8 mouse cellular contexts compared by ENCODE assay signal in the genomic region with DNA sequence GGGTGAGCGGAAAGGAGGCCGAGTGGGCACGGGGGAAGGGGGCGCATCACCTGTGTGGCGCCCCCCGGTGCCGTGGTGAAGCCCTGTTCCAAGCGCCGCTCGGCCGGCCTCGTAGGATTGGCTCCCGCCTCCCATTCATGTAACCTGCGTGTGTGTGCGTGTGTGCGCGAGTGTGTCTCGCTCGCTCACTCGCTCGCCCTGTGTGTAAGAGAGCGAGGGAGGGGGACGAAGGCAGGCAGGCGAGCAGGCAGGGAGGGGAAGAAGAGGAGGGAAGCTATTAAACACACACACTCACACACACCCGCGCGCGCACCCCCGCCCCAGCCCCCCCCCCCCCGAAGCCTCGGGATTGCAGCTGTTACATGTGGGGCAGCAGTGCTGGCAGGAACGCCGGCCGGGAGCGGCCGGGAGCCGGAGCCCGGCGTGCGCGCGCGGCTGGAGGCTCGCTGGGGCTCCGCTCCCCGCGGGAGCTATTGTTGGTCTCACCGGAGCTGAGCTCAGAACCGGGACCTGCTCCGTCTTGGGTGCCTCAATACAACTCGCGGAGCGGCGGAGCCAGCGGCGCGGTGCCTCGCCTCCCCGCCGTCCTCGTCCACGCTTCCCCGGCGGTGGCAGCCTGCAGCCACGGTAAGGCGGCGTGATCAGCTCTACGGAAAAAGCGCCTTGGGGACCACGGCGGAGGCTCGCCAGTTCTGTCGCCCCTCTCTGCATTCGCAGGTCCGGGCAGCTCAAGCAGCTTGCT. TPM values are rescaled to one million over a fixed set of nuclear protein-coding genes. Genes with fewer than 3 reads are reported as not detected.
DNase-seq lines count a peak whose midpoint lies in the region; ATAC-seq and TF ChIP-seq lines count a peak whose summit lies in the region.

No protein-coding gene starts in this region.

- peak; percentile 61 for TF ChIP-seq CTCF in forebrain, postnatal 0 days (IDR thresholded peaks at IDR 0.05; ENCODE audit: low read depth)

- no peaks in the 10 kb centered on the region for H3K9me3 ChIP-seq in forebrain, postnatal 0 days (ENCODE audit: low read length)
- no peaks in the 10 kb centered on the region for H3K9me3 ChIP-seq in intestine, embryonic 16.5 days (ENCODE audit: control insufficient read depth, low read length)
- H3K9me3 ChIP-seq in limb, embryonic 10.5 days (replicated peaks) = no peaks in the 10 kb centered on the region
- no peaks in the 10 kb centered on the region; the same call in 1 of the 2 replicates for H3K9me3 ChIP-seq in midbrain, embryonic 16.5 days (replicated peaks; ENCODE audit: control insufficient read depth, low read length, poor library complexity, severe bottlenecking)

- peaks cover 5% of the 10 kb centered on the region; the same call in 1 of the 2 replicates for H3K4me1 ChIP-seq in forebrain, postnatal 0 days (ENCODE audit: insufficient read depth)
- H3K4me1 ChIP-seq in intestine, embryonic 16.5 days (ENCODE audit: control insufficient read depth, insufficient read depth, low read length) = peaks cover 22% of the 10 kb centered on the region
- peaks cover 43% of the 10 kb centered on the region for H3K4me1 ChIP-seq in limb, embryonic 10.5 days
- peaks cover 17% of the 10 kb centered on the region for H3K4me1 ChIP-seq in midbrain, embryonic 16.5 days (ENCODE audit: control insufficient read depth, insufficient read depth, low read length)

- DNase-seq in gastrocnemius, postnatal 10 days = peak; percentile 49
- DNase-seq in gastrocnemius, postnatal 25 days = no peak
- DNase-seq in cerebellum, adult 11-12 months = peak; percentile 7
- peak; percentile 81 for DNase-seq in forebrain, postnatal 0 days
- peak; percentile 77 for DNase-seq in limb, embryonic 10.5 days (ENCODE audit: low spot score)
- DNase-seq in urinary bladder, postnatal 14 days (ENCODE audit: low spot score) = peak; percentile 25

- H3K27me3 ChIP-seq in forebrain, postnatal 0 days (ENCODE audit: insufficient read depth, low read length) = no peaks in the 10 kb centered on the region
- H3K27me3 ChIP-seq in intestine, embryonic 16.5 days (replicated peaks; ENCODE audit: control insufficient read depth, insufficient read depth, low read length) = peaks cover 16% of the 10 kb centered on the region; the same call in 1 of the 2 replicates
- peaks cover 38% of the 10 kb centered on the region for H3K27me3 ChIP-seq in limb, embryonic 10.5 days (ENCODE audit: low read depth, poor library complexity, severe bottlenecking)
- no peaks in the 10 kb centered on the region; the same call in 1 of the 2 replicates for H3K27me3 ChIP-seq in midbrain, embryonic 16.5 days (ENCODE audit: control insufficient read depth, insufficient read depth, low read depth, low read length)

- H3K9ac ChIP-seq in forebrain, postnatal 0 days = peak overlapping the region; percentile 97
- peak overlapping the region; percentile 73 for H3K9ac ChIP-seq in intestine, embryonic 16.5 days (ENCODE audit: low read depth, low read length)
- peak overlapping the region; percentile 97 for H3K9ac ChIP-seq in midbrain, embryonic 16.5 days (ENCODE audit: low read depth, low read length)

- WGBS in forebrain, postnatal 0 days = 2% methylated on average over 64 of the region's 75 CpGs
- WGBS in intestine, embryonic 16.5 days = under 1% methylated on average over 68 of the region's 75 CpGs
- whole genome bisulfite sequencing in limb, embryonic 10.5 days = under 1% methylated on average over 74 of the region's 75 CpGs
- WGBS in midbrain, embryonic 16.5 days = 2% methylated on average over 57 of the region's 75 CpGs

- peak; percentile 59 for ATAC-seq in forebrain, postnatal 0 days
- ATAC-seq in intestine, embryonic 16.5 days = peak; percentile 65
- ATAC-seq in midbrain, embryonic 16.5 days = peak; percentile 76

- peak overlapping the region; percentile 83 for H3K4me3 ChIP-seq in forebrain, postnatal 0 days (ENCODE audit: low read depth, low read length)
- peak overlapping the region; percentile 60 for H3K4me3 ChIP-seq in intestine, embryonic 16.5 days (ENCODE audit: low read length)
- H3K4me3 ChIP-seq in limb, embryonic 10.5 days = peak overlapping the region; percentile 85
- H3K4me3 ChIP-seq in midbrain, embryonic 16.5 days (ENCODE audit: low read depth, low read length) = peak overlapping the region; percentile 85

- H3K4me2 ChIP-seq in forebrain, postnatal 0 days (ENCODE audit: low read depth) = peak overlapping the region; percentile 93
- peak overlapping the region; percentile 96 for H3K4me2 ChIP-seq in intestine, embryonic 16.5 days (ENCODE audit: low read depth, low read length)
- H3K4me2 ChIP-seq in midbrain, embryonic 16.5 days (ENCODE audit: low read length) = peak overlapping the region; percentile 91

- no peaks in the 10 kb centered on the region for H3K36me3 ChIP-seq in forebrain, postnatal 0 days (ENCODE audit: insufficient read depth)
- H3K36me3 ChIP-seq in intestine, embryonic 16.5 days (ENCODE audit: control insufficient read depth, insufficient read depth, low read length) = no peaks in the 10 kb centered on the region
- no peaks in the 10 kb centered on the region for H3K36me3 ChIP-seq in limb, embryonic 10.5 days
- no peaks in the 10 kb centered on the region for H3K36me3 ChIP-seq in midbrain, embryonic 16.5 days (ENCODE audit: control insufficient read depth, insufficient read depth, low read length)

- peak overlapping the region; percentile 98 for H3K27ac ChIP-seq in forebrain, postnatal 0 days (ENCODE audit: low read depth, low read length)
- H3K27ac ChIP-seq in intestine, embryonic 16.5 days (ENCODE audit: low read length) = peak overlapping the region; percentile 53
- peak overlapping the region; percentile 93 for H3K27ac ChIP-seq in limb, embryonic 10.5 days
- peak overlapping the region; percentile 98 for H3K27ac ChIP-seq in midbrain, embryonic 16.5 days (ENCODE audit: low read length)

RNA-seq across cellular contexts. Expression of a gene that starts 38.9 kb away (rescaled TPM):
- total RNA-seq in gastrocnemius, postnatal 10 days (2021) = 10 to 100 TPM; 11.0 to 15.0 TPM
- total RNA-seq in gastrocnemius, postnatal 25 days (2021) = 1 to 10 TPM; 1.1 to 5.7 TPM
- total RNA-seq in forebrain, postnatal 0 days (2014; rRNA removed) = 49.4 and 69.5 TPM in 2 replicates
- polyA plus RNA-seq in forebrain, postnatal 0 days (2015; fragmentation: Nextera tagmentation; extraction: Ambion mirVana) = 26.0 and 50.6 TPM in 2 replicates
- 13.6 and 14.3 TPM in 2 replicates for polyA plus RNA-seq in intestine, embryonic 16.5 days (2015; fragmentation: Nextera tagmentation; extraction: Ambion mirVana)
- polyA plus RNA-seq in limb, embryonic 10.5 days (2016; fragmentation: Nextera tagmentation; extraction: Ambion mirVana) = 25.1 and 32.1 TPM in 2 replicates
- 41.4 and 53.4 TPM in 2 replicates for polyA plus RNA-seq in midbrain, embryonic 16.5 days (2015; fragmentation: Nextera tagmentation; extraction: Ambion mirVana)
